Mouse (Mus musculus) layer of hippocampus, adult 2 months (tissue): Measurements from ENCODE around the gene Uhrf2. TPM values are rescaled to one million over a fixed set of nuclear protein-coding genes. Genes with fewer than 3 reads are reported as not detected.

Experiments used
- DNase-seq, 2 experiments: peaks; one replicate each; pipeline ENCODE4 v3.0.0; 2022; ENCODE audit warnings: low spot score in 2 of 2
- H3K27ac ChIP-seq: fragments of 200-600 bp; 2 replicates; pipeline ENCODE4 v1.8.1; 2022
- H3K4me3 ChIP-seq: fragments of 200-600 bp; 2 replicates; pipeline ENCODE4 v1.8.1; 2022; ENCODE audit warnings: mild to moderate bottlenecking
- CTCF ChIP-seq: fragments of 200-600 bp; conservative IDR thresholded peaks from 2 replicates; pipeline ENCODE4 v1.8.1; 2022; ENCODE audit warnings: antibody characterized with exemption, mild to moderate bottlenecking, moderate library complexity
- total RNA-seq, 2 experiments: library from RNA; stranded (reverse); gene quantifications; 2 replicates each; pipeline ENCODE4 v1.2.3; 2021

The Uhrf2 gene
- total RNA-seq, 2 experiments from 2014 or later: 63.5 to 69.5 TPM

- no peak for DNase-seq
- Histone ChIP-seq H3K4me3 (no peak overlapping the region), H3K27ac (no peak overlapping the region)
- no peak for TF ChIP-seq CTCF
Measured at GRCm38 (mm10) chr19:30115606-30116005, 85.3 kb downstream of the Uhrf2 start.

GRCm38 (mm10) chr19:30117241-30117640 is 86.9 kb downstream of the Uhrf2 start:
- no peak for TF ChIP-seq CTCF
- H3K4me3 ChIP-seq: no peak overlapping the region
- no peak for DNase-seq
- H3K27ac ChIP-seq: peak overlapping the region; percentile 87

- TF ChIP-seq CTCF: no peak
- peak overlapping the region; percentile 87 for H3K27ac ChIP-seq
- H3K4me3 ChIP-seq: no peak overlapping the region
- DNase-seq: peak; percentile 60 to 84
Measured at GRCm38 (mm10) chr19:30117775-30118174, 87.5 kb downstream of the Uhrf2 start.

- peak overlapping the region; percentile 87 for H3K27ac ChIP-seq
- no peak for TF ChIP-seq CTCF
- DNase-seq: no peak
- no peak overlapping the region for H3K4me3 ChIP-seq
Measured at GRCm38 (mm10) chr19:30118344-30119312, 88.3 kb downstream of the Uhrf2 start.

GRCm38 (mm10) chr19:30124999-30125669 is 94.8 kb downstream of the Uhrf2 start:
- DNase-seq: no peak
- peak overlapping the region; percentile 43 for H3K27ac ChIP-seq
- no peak for TF ChIP-seq CTCF
- no peak overlapping the region for H3K4me3 ChIP-seq

GRCm38 (mm10) chr19:30125670-30126059 is 95.4 kb downstream of the Uhrf2 start:
- H3K4me3 ChIP-seq: no peak overlapping the region
- no peak for TF ChIP-seq CTCF
- H3K27ac ChIP-seq: 0 out of 2 replicates have a peak overlapping the region, but pooled peaks have one; percentile 43
- no peak for DNase-seq

- peak; percentile 72 for TF ChIP-seq CTCF
- H3K27ac ChIP-seq: no peak overlapping the region
- DNase-seq: peak in 1 of 2 experiments; percentile 60
- H3K4me3 ChIP-seq: no peak overlapping the region
Measured at GRCm38 (mm10) chr19:30128177-30128576, 97.9 kb downstream of the Uhrf2 start.

GRCm38 (mm10) chr19:30136308-30136707 is 106.0 kb downstream of the Uhrf2 start:
- DNase-seq: no peak
- TF ChIP-seq CTCF: no peak
- no peak overlapping the region for H3K27ac ChIP-seq
- H3K4me3 ChIP-seq: no peak overlapping the region

Other genes starting within 250 kb of the Uhrf2 start
- gene 9930021J03Rik, start 224.5 kb upstream of the Uhrf2 start, total RNA-seq: 10 to 100 TPM; 40.9 to 41.2 TPM
- gene Ranbp6, start 217.5 kb upstream of the Uhrf2 start, total RNA-seq: 10 to 100 TPM; 34.7 TPM
- gene Il33, start 105.4 kb upstream of the Uhrf2 start, total RNA-seq: 10 to 100 TPM; 50.9 to 55.7 TPM
- not detected for gene Trpd52l3, start 26.7 kb upstream of the Uhrf2 start, total RNA-seq
- 10 to 100 TPM; 35.9 to 37.1 TPM for gene Gldc, start 144.9 kb downstream of the Uhrf2 start, total RNA-seq
- gene Mbl2, start 202.4 kb downstream of the Uhrf2 start, total RNA-seq: not detected